Mouse (Mus musculus): Measurements from ENCODE around the gene Fam196a. TPM values are rescaled to one million over a fixed set of nuclear protein-coding genes. Genes with fewer than 3 reads are reported as not detected.
A peak's percentile ranks its signal among the peaks of the same experiment; 100 is the strongest.

Gene Fam196a
- polyA plus RNA-seq, 1 experiment from 2014 or later, result 3.5 TPM

DNA sequence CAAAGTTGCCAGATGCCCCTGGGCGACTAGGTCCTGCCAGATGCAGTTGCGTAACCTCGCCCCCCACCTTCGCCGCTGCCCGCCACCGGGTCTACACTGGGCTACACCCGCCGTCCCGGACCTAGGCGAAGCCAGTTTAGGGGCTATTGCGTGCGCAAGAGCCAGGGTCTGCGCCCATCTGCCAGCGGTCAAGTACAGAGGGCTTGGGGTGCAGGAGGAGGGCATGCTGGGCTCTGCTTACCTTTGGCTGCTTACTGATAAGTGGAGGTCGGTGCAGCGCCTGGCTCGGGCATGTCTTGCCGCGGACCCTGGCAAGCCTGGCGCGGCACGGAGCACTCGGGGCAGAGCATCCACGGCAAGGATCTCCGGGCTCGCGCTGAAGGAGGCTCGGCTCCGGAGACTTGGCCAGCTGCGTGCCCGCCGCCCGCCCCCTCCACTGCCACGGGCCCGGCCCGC, 731 bp downstream of the Fam196a start:
- peak overlapping the region; percentile 50 for H3K4me3 ChIP-seq (ENCODE audit: low read depth, low read length)
- H3K9ac ChIP-seq (ENCODE audit: low read length), result peak overlapping the region; percentile 53
- 4% methylated on average over 32 of the region's 37 CpGs for WGBS
- no peaks in the 10 kb centered on the region for H3K36me3 ChIP-seq (ENCODE audit: control insufficient read depth, insufficient read depth, low read length)
- H3K27me3 ChIP-seq (ENCODE audit: control insufficient read depth, insufficient read depth, low read length), result peaks cover 17% of the 10 kb centered on the region
- H3K4me1 ChIP-seq (replicated peaks; ENCODE audit: control insufficient read depth, insufficient read depth, low read length), result peaks cover 13% of the 10 kb centered on the region; the same call in 1 of the 2 replicates
- no peak overlapping the region for H3K27ac ChIP-seq (ENCODE audit: low read depth, low read length)
- H3K4me2 ChIP-seq (ENCODE audit: low read depth, low read length, severe bottlenecking), result peak overlapping the region; percentile 89
- peak; percentile 65 for DNase-seq (ENCODE audit: low spot score)
- H3K9me3 ChIP-seq (ENCODE audit: control insufficient read depth, low read length), result no peaks in the 10 kb centered on the region
- peak; percentile 60 for ATAC-seq (replicated peaks; ENCODE audit: low FRiP score)

DNA sequence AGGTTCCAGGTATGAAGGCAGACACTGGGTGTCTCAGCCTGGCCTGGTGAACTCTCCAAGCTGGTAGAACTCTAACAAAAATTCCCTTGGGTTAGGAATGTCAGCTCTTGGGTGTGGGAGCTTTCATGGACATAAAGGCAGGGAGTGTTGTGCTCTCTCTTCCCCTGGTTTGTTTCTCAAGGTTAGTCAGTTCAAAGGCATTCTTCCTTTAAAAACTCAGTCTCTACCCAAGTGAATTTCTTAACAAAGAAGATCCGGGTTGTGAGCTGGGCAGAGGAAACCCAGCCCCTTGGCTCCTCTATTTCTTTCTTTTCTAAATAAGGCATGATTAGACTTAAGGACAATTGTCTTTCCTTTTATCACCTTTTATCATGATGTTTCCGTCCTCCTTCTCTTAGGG, 6.3 kb downstream of the Fam196a start:
- ATAC-seq (replicated peaks; ENCODE audit: low FRiP score) (no peak), DNase-seq (ENCODE audit: low spot score) (no peak)
- peaks cover 4% of the 10 kb centered on the region; the same call in 1 of the 2 replicates for H3K4me1 ChIP-seq (replicated peaks; ENCODE audit: control insufficient read depth, insufficient read depth, low read length)
- no peak overlapping the region for H3K4me2 ChIP-seq (ENCODE audit: low read depth, low read length, severe bottlenecking)
- WGBS, result 81% methylated on average over 2 of the region's 2 CpGs
- H3K27ac ChIP-seq (ENCODE audit: low read depth, low read length), result no peak overlapping the region
- H3K4me3 ChIP-seq (ENCODE audit: low read depth, low read length), result no peak overlapping the region
- no peaks in the 10 kb centered on the region for H3K36me3 ChIP-seq (ENCODE audit: control insufficient read depth, insufficient read depth, low read length)
- H3K9ac ChIP-seq (ENCODE audit: low read length), result no peak overlapping the region
- H3K27me3 ChIP-seq (ENCODE audit: control insufficient read depth, insufficient read depth, low read length), result peaks cover 6% of the 10 kb centered on the region
- H3K9me3 ChIP-seq (ENCODE audit: control insufficient read depth, low read length), result no peaks in the 10 kb centered on the region

DNA sequence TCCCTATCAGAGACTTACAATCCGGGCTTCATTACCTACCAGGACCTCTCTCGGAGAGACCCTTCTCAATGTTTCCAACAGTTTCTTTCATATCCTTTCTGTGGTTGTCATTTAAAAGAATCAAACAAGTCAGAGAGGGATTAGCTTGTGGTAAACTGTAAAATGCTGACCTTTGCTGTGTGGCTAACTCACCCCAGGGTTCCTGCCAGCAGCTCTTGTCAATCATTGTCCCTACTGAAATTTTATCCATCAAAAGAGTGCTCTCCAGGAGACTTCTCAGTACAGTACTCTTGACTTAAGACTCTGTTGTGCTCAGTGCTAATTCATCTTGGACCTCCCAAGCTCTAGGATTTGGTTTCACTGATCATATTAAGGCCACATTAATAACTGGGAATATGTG, 36.2 kb downstream of the Fam196a start:
- ATAC-seq (replicated peaks; ENCODE audit: low FRiP score) (no peak), DNase-seq (ENCODE audit: low spot score) (no peak)
- no peak overlapping the region for H3K4me2 ChIP-seq (ENCODE audit: low read depth, low read length, severe bottlenecking)

DNA sequence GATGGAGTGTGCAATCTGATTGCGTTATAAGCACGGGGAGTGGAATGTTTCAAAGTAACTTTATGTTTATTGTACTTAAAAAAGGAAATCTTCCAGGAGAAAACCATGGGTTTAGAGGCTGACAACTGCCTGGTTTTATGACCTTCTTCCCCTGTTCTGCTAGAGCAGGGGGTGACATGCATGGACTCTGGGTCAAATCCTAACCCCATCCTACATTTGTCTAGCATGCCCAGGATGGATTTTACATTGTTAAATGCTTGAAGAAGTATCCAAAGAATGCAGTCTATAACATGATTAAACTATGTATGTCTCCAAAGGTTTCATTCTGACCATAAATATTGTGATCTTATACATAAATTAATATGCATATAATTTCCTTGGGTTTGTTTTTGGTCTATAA, 38.8 kb downstream of the Fam196a start:
- DNase-seq (ENCODE audit: low spot score), result no peak
- no peaks in the 10 kb centered on the region for H3K4me1 ChIP-seq (replicated peaks; ENCODE audit: control insufficient read depth, insufficient read depth, low read length)
- H3K27me3 ChIP-seq (ENCODE audit: control insufficient read depth, insufficient read depth, low read length), result no peaks in the 10 kb centered on the region
- H3K36me3 ChIP-seq (ENCODE audit: control insufficient read depth, insufficient read depth, low read length), result no peaks in the 10 kb centered on the region
- H3K9ac ChIP-seq (ENCODE audit: low read length), result no peak overlapping the region
- WGBS, result 92% methylated on average over 2 of the region's 2 CpGs
- no peak for ATAC-seq (replicated peaks; ENCODE audit: low FRiP score)
- no peak overlapping the region for H3K4me2 ChIP-seq (ENCODE audit: low read depth, low read length, severe bottlenecking)
- H3K27ac ChIP-seq (ENCODE audit: low read depth, low read length), result no peak overlapping the region
- no peaks in the 10 kb centered on the region for H3K9me3 ChIP-seq (ENCODE audit: control insufficient read depth, low read length)
- no peak overlapping the region for H3K4me3 ChIP-seq (ENCODE audit: low read depth, low read length)

More for the DNA sequence above, 36.2 kb downstream of the Fam196a start:
- Histone ChIP-seq H3K36me3 (ENCODE audit: control insufficient read depth, insufficient read depth, low read length) (no peaks in the 10 kb centered on the region), H3K9ac (ENCODE audit: low read length) (no peak overlapping the region), H3K4me1 (replicated peaks; ENCODE audit: control insufficient read depth, insufficient read depth, low read length) (no peaks in the 10 kb centered on the region), H3K27me3 (ENCODE audit: control insufficient read depth, insufficient read depth, low read length) (no peaks in the 10 kb centered on the region), H3K9me3 (ENCODE audit: control insufficient read depth, low read length) (no peaks in the 10 kb centered on the region), H3K27ac (ENCODE audit: low read depth, low read length) (no peak overlapping the region), H3K4me3 (ENCODE audit: low read depth, low read length) (no peak overlapping the region)
- 78% methylated on average over 2 of the region's 2 CpGs for WGBS

DNA sequence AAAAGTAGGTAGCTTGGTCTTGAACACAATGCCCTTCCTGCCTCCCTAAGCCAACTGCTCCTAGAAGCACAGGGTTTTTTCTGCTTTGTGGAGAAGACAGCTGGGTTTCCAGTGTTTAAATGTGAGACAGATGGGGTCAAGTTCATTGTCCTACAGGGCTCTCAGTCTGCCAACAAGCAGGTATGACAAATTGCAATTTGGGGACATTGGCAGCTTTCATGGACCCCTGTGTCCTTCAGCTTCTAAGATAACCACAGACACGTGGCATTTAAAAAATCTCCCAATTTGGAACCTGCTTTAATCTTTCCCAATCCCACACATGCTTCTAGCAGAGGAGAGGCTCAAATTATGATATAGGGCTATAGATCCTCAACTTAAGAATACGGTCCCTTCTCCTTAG, 43.6 kb downstream of the Fam196a start:
- ATAC-seq (replicated peaks; ENCODE audit: low FRiP score) (no peak), DNase-seq (ENCODE audit: low spot score) (no peak)
- WGBS, result 85% methylated on average over 2 of the region's 2 CpGs
- H3K4me1 ChIP-seq (replicated peaks; ENCODE audit: control insufficient read depth, insufficient read depth, low read length), result no peaks in the 10 kb centered on the region
- H3K27ac ChIP-seq (ENCODE audit: low read depth, low read length), result no peak overlapping the region
- H3K27me3 ChIP-seq (ENCODE audit: control insufficient read depth, insufficient read depth, low read length), result no peaks in the 10 kb centered on the region
- H3K9ac ChIP-seq (ENCODE audit: low read length), result no peak overlapping the region
- H3K4me2 ChIP-seq (ENCODE audit: low read depth, low read length, severe bottlenecking), result no peak overlapping the region
- no peaks in the 10 kb centered on the region for H3K9me3 ChIP-seq (ENCODE audit: control insufficient read depth, low read length)
- no peaks in the 10 kb centered on the region for H3K36me3 ChIP-seq (ENCODE audit: control insufficient read depth, insufficient read depth, low read length)
- no peak overlapping the region for H3K4me3 ChIP-seq (ENCODE audit: low read depth, low read length)

DNA sequence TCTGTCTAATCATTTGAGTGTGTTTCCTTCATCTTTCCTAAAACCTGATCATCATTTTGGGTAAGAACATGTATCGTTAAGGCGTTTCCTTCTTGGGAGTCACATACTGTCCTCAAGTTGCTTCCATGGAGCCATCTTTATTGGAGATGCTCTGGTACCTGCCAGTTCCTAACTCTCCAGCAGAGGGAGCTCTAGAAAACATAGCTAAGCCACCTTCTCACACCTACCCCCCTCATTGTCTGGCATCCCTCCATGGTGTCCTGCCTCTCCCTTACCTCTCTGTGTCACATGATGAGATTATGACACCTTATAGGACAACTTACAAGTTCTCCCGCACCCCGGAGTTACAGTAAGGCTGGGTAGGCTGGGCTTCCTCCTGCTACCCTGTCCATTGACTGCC, 45.3 kb downstream of the Fam196a start:
- H3K27ac ChIP-seq (ENCODE audit: low read depth, low read length), result no peak overlapping the region
- H3K9me3 ChIP-seq (ENCODE audit: control insufficient read depth, low read length), result no peaks in the 10 kb centered on the region
- no peaks in the 10 kb centered on the region for H3K4me1 ChIP-seq (replicated peaks; ENCODE audit: control insufficient read depth, insufficient read depth, low read length)
- no peak overlapping the region for H3K9ac ChIP-seq (ENCODE audit: low read length)
- H3K4me2 ChIP-seq (ENCODE audit: low read depth, low read length, severe bottlenecking), result no peak overlapping the region
- no peak overlapping the region for H3K4me3 ChIP-seq (ENCODE audit: low read depth, low read length)
- no peaks in the 10 kb centered on the region for H3K27me3 ChIP-seq (ENCODE audit: control insufficient read depth, insufficient read depth, low read length)
- WGBS, result 88% methylated on average over 4 of the region's 4 CpGs
- H3K36me3 ChIP-seq (ENCODE audit: control insufficient read depth, insufficient read depth, low read length), result no peaks in the 10 kb centered on the region
- DNase-seq (ENCODE audit: low spot score) (no peak), ATAC-seq (replicated peaks; ENCODE audit: low FRiP score) (no peak)

DNA sequence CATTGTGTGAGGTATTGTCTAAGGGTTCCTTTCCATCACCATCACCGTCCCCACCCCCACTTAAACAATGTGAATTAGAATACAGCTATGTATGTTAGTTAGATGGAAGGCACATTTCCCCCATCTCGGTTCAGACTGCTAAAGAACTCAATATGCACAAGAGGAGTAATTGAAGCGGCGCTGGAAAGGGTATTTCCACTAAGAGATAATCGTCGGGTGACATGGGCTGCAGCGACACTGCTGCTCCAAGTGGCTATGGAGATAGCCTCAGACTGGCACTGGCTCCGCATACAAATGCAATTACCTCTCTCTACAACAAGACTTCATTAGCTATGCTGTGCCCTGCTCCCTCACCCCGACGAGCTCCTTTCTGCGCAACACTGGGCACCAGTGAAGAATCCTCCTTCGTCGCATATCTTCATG, 45.8 kb downstream of the Fam196a start:
- DNase-seq (ENCODE audit: low spot score), result no peak
- Histone ChIP-seq H3K9me3 (ENCODE audit: control insufficient read depth, low read length) (no peaks in the 10 kb centered on the region), H3K9ac (ENCODE audit: low read length) (no peak overlapping the region), H3K4me2 (ENCODE audit: low read depth, low read length, severe bottlenecking) (no peak overlapping the region), H3K27ac (ENCODE audit: low read depth, low read length) (no peak overlapping the region), H3K4me1 (replicated peaks; ENCODE audit: control insufficient read depth, insufficient read depth, low read length) (no peaks in the 10 kb centered on the region), H3K36me3 (ENCODE audit: control insufficient read depth, insufficient read depth, low read length) (no peaks in the 10 kb centered on the region), H3K4me3 (ENCODE audit: low read depth, low read length) (no peak overlapping the region), H3K27me3 (ENCODE audit: control insufficient read depth, insufficient read depth, low read length) (no peaks in the 10 kb centered on the region)
- 85% methylated on average over 13 of the region's 13 CpGs for WGBS
- ATAC-seq (replicated peaks; ENCODE audit: low FRiP score), result no peak

DNA sequence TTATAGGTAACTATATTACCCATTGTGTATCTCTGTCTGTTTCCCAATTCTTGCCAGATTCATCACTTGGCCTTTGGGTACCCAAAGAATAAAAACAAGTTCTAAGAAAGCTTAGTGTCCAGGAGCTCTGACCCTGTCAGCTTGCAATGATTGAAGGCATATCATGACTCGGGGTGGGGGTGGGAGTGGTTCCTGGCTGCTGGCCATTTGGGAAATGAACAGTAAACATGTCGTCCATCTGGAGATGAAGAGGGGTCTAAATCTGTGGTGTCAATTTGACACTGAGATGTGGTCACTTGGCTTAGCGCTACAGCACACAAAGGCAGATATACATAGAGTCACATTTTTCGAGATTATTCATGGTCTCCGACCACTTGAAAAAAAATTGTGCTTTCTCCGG, 54.7 kb downstream of the Fam196a start:
- WGBS, result 89% methylated on average over 6 of the region's 6 CpGs
- H3K4me2 ChIP-seq (ENCODE audit: low read depth, low read length, severe bottlenecking), result no peak overlapping the region
- no peaks in the 10 kb centered on the region for H3K36me3 ChIP-seq (ENCODE audit: control insufficient read depth, insufficient read depth, low read length)
- no peak overlapping the region for H3K4me3 ChIP-seq (ENCODE audit: low read depth, low read length)
- no peak for DNase-seq (ENCODE audit: low spot score)
- ATAC-seq (replicated peaks; ENCODE audit: low FRiP score), result no peak
- H3K27me3 ChIP-seq (ENCODE audit: control insufficient read depth, insufficient read depth, low read length), result no peaks in the 10 kb centered on the region
- H3K4me1 ChIP-seq (replicated peaks; ENCODE audit: control insufficient read depth, insufficient read depth, low read length), result no peaks in the 10 kb centered on the region
- no peak overlapping the region for H3K27ac ChIP-seq (ENCODE audit: low read depth, low read length)
- no peaks in the 10 kb centered on the region for H3K9me3 ChIP-seq (ENCODE audit: control insufficient read depth, low read length)
- H3K9ac ChIP-seq (ENCODE audit: low read length), result no peak overlapping the region

DNA sequence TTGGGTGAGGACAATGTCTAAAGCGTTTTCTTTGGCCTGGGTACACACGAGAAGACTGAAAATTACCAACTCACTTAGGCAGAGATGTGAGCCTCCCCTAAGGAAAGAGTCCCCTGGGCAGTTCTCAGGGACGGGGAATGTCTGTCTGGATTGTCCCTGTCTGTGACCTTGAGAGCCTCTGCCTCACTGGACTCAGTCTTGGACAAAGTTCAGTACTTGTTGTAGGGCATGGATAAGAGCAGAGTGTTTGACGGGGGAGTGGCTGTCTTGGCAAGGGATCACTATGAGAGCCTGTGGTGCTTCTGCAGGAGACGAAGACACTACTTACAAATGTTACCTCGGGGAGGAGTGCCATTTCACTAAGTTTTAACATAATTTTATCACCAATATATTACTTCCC, 57.8 kb downstream of the Fam196a start:
- Histone ChIP-seq H3K9ac (ENCODE audit: low read length) (no peak overlapping the region), H3K4me3 (ENCODE audit: low read depth, low read length) (no peak overlapping the region), H3K4me1 (replicated peaks; ENCODE audit: control insufficient read depth, insufficient read depth, low read length) (no peaks in the 10 kb centered on the region), H3K27me3 (ENCODE audit: control insufficient read depth, insufficient read depth, low read length) (no peaks in the 10 kb centered on the region), H3K36me3 (ENCODE audit: control insufficient read depth, insufficient read depth, low read length) (no peaks in the 10 kb centered on the region), H3K4me2 (ENCODE audit: low read depth, low read length, severe bottlenecking) (no peak overlapping the region), H3K27ac (ENCODE audit: low read depth, low read length) (no peak overlapping the region), H3K9me3 (ENCODE audit: control insufficient read depth, low read length) (no peaks in the 10 kb centered on the region)
- ATAC-seq (replicated peaks; ENCODE audit: low FRiP score) (no peak), DNase-seq (ENCODE audit: low spot score) (no peak)
- 61% methylated on average over 6 of the region's 6 CpGs for WGBS
